Mouse (Mus musculus): ENCODE data around the gene Nav2. TPM values are rescaled to one million over a fixed set of nuclear protein-coding genes. Genes with fewer than 3 reads are reported as not detected.

Nav2 gene
- total RNA-seq, 2 experiments from 2014 or later: 26.8 to 35.3 TPM

GRCm38 (mm10) chr7:49499598-49499997 is 591.1 kb downstream of the Nav2 start:
- DNase-seq (ENCODE audit: low spot score in 2 of 2): no peak

GRCm38 (mm10) chr7:49500916-49501315 is 592.4 kb downstream of the Nav2 start:
- no peak for DNase-seq (ENCODE audit: low spot score in 2 of 2)

DNA sequence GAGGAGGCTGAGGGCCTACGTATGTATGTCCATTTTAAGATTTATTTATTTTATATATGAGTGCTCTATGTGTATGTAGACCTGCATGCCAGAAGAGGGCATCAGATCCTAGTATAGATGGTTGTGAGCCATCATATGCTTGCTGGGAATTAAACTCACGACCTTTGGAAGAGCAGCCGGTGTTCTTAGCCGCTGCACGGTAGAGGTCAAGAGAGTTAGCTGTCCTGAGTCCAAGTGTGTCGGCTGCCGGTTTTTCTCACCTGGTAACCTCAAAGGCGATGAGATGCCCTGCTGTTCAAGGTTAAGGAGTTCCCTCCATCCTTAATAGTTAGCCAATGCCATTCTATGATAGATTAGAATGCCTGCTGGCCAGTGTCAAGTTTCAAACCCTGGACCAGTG is 594.9 kb downstream of the Nav2 start:
- DNase-seq (ENCODE audit: low spot score in 2 of 2): no peak

DNA sequence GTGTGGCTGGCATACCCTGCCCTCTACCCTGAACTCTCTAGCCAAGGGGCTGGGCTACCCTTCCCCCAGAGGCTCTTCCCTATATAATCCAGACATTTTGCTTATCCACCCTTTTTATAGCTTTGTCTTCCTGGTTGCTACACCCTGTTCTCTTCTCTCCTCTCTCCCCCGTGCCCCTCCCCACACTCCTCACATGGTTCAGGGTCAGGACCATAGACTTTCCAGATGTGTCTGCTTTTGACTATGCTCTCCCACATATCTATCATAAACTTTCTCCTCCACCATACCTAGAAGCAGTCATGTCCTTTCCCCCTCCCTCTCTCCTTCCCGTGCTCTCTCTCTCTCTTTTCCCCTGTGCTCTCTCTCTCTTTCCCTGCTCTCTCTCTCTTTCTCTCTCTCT is 595.4 kb downstream of the Nav2 start:
- DNase-seq (ENCODE audit: low spot score in 2 of 2): no peak

- no peak for DNase-seq (ENCODE audit: low spot score in 2 of 2)
Observed at GRCm38 (mm10) chr7:49504297-49504696, 595.8 kb downstream of the Nav2 start.

DNA sequence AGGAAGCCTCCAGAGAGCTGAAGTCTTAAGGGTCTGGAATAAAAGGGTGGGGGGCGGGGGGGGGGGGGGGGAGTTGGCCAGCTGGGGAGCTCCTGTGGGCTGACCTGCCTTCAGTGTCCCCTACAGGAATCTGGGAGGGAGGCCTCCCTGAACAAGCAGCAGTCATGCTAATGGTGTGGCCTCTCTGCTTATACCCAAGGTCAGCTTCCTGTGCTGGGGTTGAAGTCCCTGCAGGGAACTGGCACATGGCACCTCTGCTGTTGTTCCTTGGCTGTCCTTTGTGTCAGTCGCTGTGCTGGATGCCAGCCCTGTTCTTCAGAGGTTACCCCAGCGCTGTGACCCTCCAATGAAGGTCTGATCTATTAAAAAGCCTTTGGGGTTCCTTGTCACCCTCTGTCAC is 596.5 kb downstream of the Nav2 start:
- DNase-seq (ENCODE audit: low spot score in 2 of 2): no peak

DNA sequence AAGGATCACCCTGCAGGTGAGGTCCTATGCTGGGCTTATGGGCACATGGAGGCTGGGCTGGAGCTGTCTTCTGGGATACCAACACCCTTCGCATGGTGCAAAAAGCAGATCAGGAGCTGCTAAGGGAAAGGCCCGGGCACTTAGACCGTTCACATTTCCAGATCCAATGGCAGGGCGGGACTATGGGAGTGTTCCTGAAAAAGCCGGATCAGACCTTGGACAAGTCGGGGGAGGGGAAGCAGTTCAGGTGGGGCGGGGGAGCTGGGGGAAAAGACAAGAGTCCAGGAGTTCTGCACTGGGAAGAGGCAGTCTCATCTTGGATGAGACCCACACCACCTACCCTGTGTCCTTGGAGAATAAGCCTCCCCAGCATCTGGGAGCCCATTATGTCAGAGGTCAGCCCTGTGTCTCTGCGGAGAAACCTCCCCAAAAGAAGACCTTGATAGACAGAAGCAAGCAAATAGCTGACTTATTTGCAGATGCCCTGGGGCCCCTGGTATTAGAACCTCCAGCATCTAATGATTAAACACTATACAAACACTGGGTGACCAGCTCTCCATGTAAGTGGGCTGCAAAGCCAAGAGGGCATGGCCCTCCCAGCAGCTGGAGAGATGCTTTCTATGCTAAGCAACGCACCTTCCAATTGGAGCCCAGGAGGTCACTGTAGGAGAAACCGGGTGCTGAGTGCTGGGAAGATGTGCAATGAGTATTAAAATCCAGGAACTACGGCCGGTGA is 597.7 kb downstream of the Nav2 start:
- DNase-seq (ENCODE audit: low spot score in 2 of 2): no peak

GRCm38 (mm10) chr7:49507943-49508506 is 599.5 kb downstream of the Nav2 start:
- DNase-seq (ENCODE audit: low spot score in 2 of 2): no peak

DNA sequence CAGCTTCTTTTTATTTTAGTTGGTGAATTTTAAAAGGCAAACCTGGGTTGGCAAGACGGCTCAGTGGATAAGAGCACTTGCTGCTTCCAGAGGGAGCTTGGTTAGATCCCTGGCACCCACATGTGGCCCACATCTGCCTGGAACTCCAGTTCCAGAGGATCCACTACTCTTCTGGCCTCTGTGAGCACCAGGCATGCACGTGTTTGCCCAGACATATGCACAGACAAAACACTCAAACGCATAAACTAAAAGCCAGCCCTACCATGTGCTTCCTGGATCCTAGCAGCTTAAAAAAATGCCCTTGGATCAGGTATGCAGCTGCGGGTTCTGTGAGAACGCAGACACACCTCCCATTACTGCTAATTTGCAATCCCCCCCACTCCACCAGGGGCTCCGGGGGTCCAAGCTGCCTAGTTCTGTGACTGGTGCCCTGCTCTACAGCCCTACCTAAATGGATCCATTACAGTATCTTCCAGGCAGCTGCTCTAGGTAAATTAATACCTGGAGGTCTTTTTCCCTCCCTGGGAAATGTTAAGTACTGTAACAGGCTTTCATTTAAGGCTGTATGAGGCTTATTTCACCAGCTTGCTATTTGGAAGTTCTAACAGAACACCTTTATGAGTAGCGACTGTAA is 603.4 kb downstream of the Nav2 start:
- no peak for DNase-seq (ENCODE audit: low spot score in 2 of 2)

DNA sequence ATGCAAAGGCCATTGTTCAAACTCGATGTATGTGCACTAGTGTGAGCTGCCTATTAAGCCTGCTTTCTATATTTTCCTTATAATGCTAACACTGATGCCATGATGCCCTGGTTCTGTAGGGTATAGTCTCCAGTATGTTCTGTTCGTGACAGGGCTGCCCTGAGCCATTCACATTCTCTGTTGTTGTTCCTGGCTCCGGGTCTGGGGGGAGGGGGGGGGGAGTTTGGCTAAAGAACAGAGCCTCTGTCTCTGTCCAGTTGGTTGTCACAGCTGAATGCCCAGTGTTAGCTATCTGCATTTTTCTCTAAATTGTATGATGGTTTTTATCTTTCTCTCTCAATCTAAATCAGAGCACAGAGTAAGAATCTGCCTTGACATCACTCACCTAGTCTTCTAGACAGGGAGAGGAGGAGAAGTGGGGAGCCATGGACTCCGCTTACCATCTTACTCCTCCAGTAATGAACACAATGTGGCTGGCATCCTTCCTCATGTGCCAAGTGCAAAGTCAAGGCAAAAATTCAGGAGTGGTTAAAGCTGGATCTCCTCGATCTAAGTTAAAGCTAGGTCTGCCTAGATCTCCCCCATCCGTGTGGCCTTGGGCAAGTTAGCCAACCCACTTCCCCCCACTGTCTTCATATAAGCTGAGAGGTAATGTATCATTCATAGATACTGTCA is 605.4 kb downstream of the Nav2 start:
- no peak for DNase-seq (ENCODE audit: low spot score in 2 of 2)

GRCm38 (mm10) chr7:49515012-49515411 is 606.5 kb downstream of the Nav2 start:
- DNase-seq (ENCODE audit: low spot score in 2 of 2): no peak

GRCm38 (mm10) chr7:49520504-49520903 is 612.0 kb downstream of the Nav2 start:
- no peak for DNase-seq (ENCODE audit: low spot score in 2 of 2)

GRCm38 (mm10) chr7:49521349-49521748 is 612.8 kb downstream of the Nav2 start:
- no peak for DNase-seq (ENCODE audit: low spot score in 2 of 2)

DNA sequence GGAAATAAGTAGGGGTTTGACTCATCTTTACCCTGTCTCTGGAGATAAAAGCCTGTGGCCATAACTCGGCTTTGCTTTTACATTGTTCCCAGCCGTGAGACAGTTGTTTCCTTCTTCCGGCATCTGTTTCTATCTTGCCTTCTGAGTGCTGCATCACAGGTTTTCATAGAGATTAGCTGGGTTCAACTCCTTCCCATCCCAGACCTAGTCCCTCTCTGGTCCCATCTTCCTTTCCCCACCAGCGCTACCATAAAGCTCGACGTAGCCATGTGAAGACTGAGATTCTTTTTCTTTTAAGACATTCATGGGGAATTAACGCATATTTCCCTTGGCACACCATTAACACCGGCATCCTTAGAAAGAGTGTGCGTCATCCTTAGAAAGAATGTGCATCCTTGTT is 613.5 kb downstream of the Nav2 start:
- DNase-seq (ENCODE audit: low spot score in 2 of 2): no peak

DNA sequence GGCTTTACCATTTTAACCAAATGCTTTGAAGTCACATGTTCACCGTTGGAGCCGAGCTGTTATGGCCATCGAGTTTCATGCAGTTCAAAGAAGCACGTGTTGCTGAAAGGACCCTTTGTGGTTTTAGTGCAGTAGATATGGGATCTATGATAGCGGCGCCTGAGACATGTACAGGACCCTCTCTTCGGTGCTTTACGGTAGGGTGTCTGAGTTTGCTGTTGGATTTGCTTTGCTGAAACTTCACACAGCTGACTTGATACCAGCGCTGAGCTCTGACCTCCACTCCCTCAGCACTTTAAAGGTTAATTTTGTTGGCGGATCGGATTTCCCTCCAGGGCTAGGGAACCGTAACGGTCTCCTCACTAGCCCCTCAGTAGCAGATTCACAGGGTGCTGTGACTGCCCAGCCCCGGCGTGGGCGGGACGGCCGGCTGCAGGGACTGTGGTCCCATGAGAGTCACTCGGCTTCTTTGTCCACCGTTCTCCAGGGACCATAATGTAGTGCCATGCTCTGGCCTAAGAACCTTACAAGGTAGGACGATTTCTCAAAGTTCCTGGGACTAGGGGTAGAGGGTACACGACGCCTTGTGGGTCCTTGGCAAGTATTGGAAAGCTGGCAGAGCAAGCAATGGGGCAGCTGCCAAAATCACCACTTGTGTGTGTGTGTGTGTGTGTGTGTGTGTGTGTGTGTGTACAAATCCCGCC is 614.0 kb downstream of the Nav2 start:
- DNase-seq (ENCODE audit: low spot score in 2 of 2): peak in 1 of 2 experiments; percentile 18

GRCm38 (mm10) chr7:49523115-49523445 is 614.6 kb downstream of the Nav2 start:
- DNase-seq (ENCODE audit: low spot score in 2 of 2): no peak

GRCm38 (mm10) chr7:49523729-49524128 is 615.2 kb downstream of the Nav2 start:
- no peak for DNase-seq (ENCODE audit: low spot score in 2 of 2)

- DNase-seq (ENCODE audit: low spot score in 2 of 2): no peak
Observed at GRCm38 (mm10) chr7:49525348-49526100, 617.0 kb downstream of the Nav2 start.

DNA sequence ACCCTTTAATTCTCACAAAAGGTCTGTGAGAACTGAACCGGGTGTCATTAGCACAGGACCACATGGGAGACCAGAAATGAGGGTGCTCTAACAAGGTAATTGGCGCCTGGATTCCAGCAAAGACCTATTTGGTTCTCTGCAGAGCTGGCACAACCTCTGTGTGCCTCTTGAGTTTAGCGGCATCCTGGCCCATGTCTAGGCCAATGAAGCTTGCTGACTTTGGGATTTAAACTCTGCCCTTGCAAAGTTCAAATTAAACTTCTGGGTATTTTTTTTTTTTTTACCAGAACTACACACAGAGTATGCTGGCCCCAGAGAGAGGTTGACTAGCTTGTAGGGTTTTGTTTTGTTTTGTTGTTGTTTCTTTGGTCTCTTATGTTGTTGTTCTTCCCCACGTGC is 617.6 kb downstream of the Nav2 start:
- no peak for DNase-seq (ENCODE audit: low spot score in 2 of 2)

DNA sequence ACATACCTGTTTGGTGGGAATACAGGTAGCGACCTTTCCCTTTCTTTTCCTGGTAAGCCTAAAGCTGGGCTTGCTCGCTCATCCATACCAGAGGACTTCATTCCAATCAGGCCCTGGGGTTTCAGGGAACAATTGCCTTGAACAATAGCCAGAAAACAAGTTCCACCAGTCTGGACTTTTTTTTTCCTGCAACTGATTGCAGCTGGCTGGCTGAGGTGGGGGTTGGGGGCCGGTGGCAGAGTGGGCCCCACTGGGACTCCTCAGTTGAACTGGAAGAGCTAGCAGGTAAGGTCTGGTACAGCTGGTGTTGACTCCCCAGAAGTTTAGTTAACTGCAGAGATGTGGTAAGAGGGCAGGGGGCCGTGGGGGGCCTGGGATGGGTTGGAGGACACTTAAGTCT is 619.0 kb downstream of the Nav2 start:
- no peak for DNase-seq (ENCODE audit: low spot score in 2 of 2)

- no peak for DNase-seq (ENCODE audit: low spot score in 2 of 2)
Observed at GRCm38 (mm10) chr7:49527925-49528324, 619.4 kb downstream of the Nav2 start.
